Mouse (Mus musculus) kidney, adult 2 months (tissue): Measurements from ENCODE around the gene Dsp.

ENCODE experiments used
- CTCF ChIP-seq: fragments of 200-500 bp; conservative IDR thresholded peaks from 2 replicates; pipeline ENCODE4 v1.5.1; 2011; ENCODE audit warnings: low read depth, mild to moderate bottlenecking, control low read depth, low read length, moderate library complexity, mixed read lengths; ENCODE audit not compliant: insufficient read depth, insufficient read length
- POLR2A ChIP-seq: fragments of 200-500 bp; IDR thresholded peaks from one replicate; pipeline ENCODE4 v1.6.1; 2011; ENCODE audit warnings: low read depth, low read length, control low read depth

DNA sequence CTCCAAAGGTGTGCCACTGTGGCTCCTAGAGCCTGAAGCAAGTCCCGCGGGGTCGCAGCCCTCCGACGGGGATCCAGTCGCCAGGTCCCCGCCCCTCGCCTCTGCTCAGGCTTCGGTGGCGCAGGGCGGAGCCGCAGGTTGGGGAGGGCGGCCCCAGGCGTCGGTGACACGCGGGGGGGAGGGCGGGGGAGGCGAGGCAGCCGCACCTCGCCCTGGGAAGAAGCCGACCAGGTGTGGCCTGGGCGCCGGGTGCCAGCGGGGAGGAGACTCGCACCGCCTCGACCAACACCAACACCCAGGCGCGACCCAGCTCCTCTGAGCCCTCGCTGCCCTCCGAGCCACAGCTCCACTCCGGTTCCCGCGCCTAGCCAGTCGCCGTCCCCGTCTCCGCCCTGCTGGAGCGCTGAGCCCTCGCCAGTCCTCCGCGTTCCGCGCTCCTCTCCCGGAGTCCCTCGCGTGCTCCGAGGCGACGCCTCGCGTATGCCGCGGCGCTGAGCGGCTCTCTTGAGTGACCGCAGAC lies at the start of gene Dsp:
- TF ChIP-seq CTCF (no peak), POLR2A (peak; percentile 16)
